Mouse (Mus musculus): ENCODE measurements at regions not wholly inside any gene's neighbourhood (a gene's known extent, or its start where the extent isn't known, plus 50 kb on each side); places are given as distances from the start of the nearest gene placed in this dataset.

DNA sequence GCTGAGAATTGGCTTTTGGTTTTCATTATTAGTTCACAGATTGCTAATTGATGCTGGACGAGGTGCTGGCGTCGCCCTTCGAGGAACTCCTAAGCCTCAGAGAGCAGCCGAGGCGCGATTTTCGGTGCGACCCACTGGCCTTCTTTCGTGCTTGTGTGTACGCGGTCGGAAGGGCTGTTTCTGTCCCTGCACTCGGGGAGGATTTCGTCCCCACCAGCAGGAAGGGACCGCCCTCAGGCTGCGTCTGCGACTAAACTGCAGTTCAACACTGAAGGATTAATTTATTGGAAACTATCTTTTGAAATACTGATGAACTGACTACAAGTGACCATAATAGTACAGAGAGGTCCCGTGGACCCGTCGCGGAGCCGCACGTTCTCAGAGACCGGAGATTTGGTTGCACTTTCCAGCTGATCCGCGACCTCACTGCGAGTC, 228.4 kb upstream of the Sall1 start:
- TF ChIP-seq POLR2A (IDR thresholded peaks at IDR 0.05; ENCODE audit: low read depth, low read length): no peak
- no peak for TF ChIP-seq CTCF (IDR thresholded peaks at IDR 0.05; ENCODE audit: extremely low read depth, insufficient read depth, insufficient read length, insufficient replicate concordance)
